In the genomic region with DNA sequence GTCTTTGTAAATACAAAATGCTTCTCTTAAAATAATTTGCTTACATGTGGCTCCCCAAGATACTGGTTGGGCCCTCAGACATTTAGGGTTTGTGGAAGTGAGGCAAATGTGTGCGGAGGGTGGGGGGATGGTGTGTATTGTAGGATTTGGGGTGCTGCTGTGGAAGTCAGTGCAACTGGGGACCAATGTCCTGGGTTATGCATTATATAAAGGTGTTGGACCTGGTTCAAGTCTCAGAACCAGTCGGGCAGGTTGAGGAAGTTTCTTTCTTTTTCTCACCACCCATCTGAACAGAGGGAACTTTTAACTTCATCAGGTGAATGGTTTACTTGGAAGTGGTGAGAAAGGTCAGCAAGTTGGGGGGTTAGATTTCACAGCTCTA, we compare ENCODE assay signal across 10 mouse cellular contexts.
DNase-seq lines count a peak whose midpoint lies in the region; ATAC-seq and TF ChIP-seq lines count a peak whose summit lies in the region.
"Had no signal": no experiment of that assay in that cellular context is flagged by ENCODE, and none has a peak within 500 bp of the region (broad histone marks: within the 10 kb centered on the region; RNA-seq: fewer than 3 reads in every experiment).

No protein-coding gene starts in this region.

- peaks cover 21% of the 10 kb centered on the region for H3K4me1 ChIP-seq in midbrain, embryonic 10.5 days
- 0 out of 2 replicates have a peak, but pooled peaks cover 3% of the 10 kb centered on the region for H3K4me1 ChIP-seq in midbrain, postnatal 0 days (ENCODE audit: insufficient read depth, low read length)
- H3K4me1 ChIP-seq in intestine, embryonic 16.5 days (ENCODE audit: control insufficient read depth, insufficient read depth, low read length): peaks cover 21% of the 10 kb centered on the region; the same call in 1 of the 2 replicates
- H3K4me1 ChIP-seq in midbrain, embryonic 16.5 days (ENCODE audit: control insufficient read depth, insufficient read depth, low read length): no peaks in the 10 kb centered on the region
- H3K4me1 ChIP-seq in heart, embryonic 10.5 days: peaks cover 33% of the 10 kb centered on the region

- peaks cover 8% of the 10 kb centered on the region; the same call in 1 of the 2 replicates for H3K27me3 ChIP-seq in midbrain, embryonic 10.5 days (ENCODE audit: low read depth, poor library complexity, severe bottlenecking)
- no peaks in the 10 kb centered on the region for H3K27me3 ChIP-seq in midbrain, postnatal 0 days (ENCODE audit: insufficient read depth, low read length)
- H3K27me3 ChIP-seq in intestine, embryonic 16.5 days (replicated peaks; ENCODE audit: control insufficient read depth, insufficient read depth, low read length): no peaks in the 10 kb centered on the region
- H3K27me3 ChIP-seq in midbrain, embryonic 16.5 days (ENCODE audit: control insufficient read depth, insufficient read depth, low read depth, low read length): no peaks in the 10 kb centered on the region
- H3K27me3 ChIP-seq in heart, embryonic 10.5 days (ENCODE audit: insufficient read depth, poor library complexity, severe bottlenecking): no peaks in the 10 kb centered on the region
- H3K27me3 ChIP-seq: heart, embryonic 13.5 days had no signal

- no peaks in the 10 kb centered on the region for H3K36me3 ChIP-seq in midbrain, embryonic 10.5 days
- H3K36me3 ChIP-seq in midbrain, postnatal 0 days (ENCODE audit: insufficient read depth, low read length): no peaks in the 10 kb centered on the region
- no peaks in the 10 kb centered on the region for H3K36me3 ChIP-seq in intestine, embryonic 16.5 days (ENCODE audit: control insufficient read depth, insufficient read depth, low read length)
- no peaks in the 10 kb centered on the region for H3K36me3 ChIP-seq in midbrain, embryonic 16.5 days (ENCODE audit: control insufficient read depth, insufficient read depth, low read length)
- H3K36me3 ChIP-seq in heart, embryonic 10.5 days: no peaks in the 10 kb centered on the region
- H3K36me3 ChIP-seq: heart, embryonic 13.5 days had no signal

- H3K9ac ChIP-seq in midbrain, postnatal 0 days (replicated peaks; ENCODE audit: low read length, poor library complexity, severe bottlenecking): no peak overlapping the region
- no peak overlapping the region for H3K9ac ChIP-seq in intestine, embryonic 16.5 days (ENCODE audit: low read depth, low read length)
- no peak overlapping the region for H3K9ac ChIP-seq in midbrain, embryonic 16.5 days (ENCODE audit: low read depth, low read length)
- H3K9ac ChIP-seq: heart, embryonic 13.5 days had no signal

- no peak for ATAC-seq in midbrain, postnatal 0 days (ENCODE audit: low FRiP score)
- ATAC-seq in intestine, embryonic 16.5 days: peak; percentile 52
- ATAC-seq in midbrain, embryonic 16.5 days: 0 out of 2 replicates have a peak, but pooled peaks have one; percentile 36
- ATAC-seq in monocyte, adult 5-6 weeks (replicated peaks; ENCODE audit: insufficient number of reproducible peaks, low FRiP score, low TSS enrichment, poor library complexity, severe bottlenecking): no peak

- H3K9me3 ChIP-seq in midbrain, embryonic 10.5 days (replicated peaks): no peaks in the 10 kb centered on the region
- no peaks in the 10 kb centered on the region for H3K9me3 ChIP-seq in midbrain, postnatal 0 days (ENCODE audit: low read length)
- H3K9me3 ChIP-seq in intestine, embryonic 16.5 days (ENCODE audit: control insufficient read depth, low read length): no peaks in the 10 kb centered on the region
- no peaks in the 10 kb centered on the region for H3K9me3 ChIP-seq in midbrain, embryonic 16.5 days (replicated peaks; ENCODE audit: control insufficient read depth, low read length, poor library complexity, severe bottlenecking)
- no peaks in the 10 kb centered on the region for H3K9me3 ChIP-seq in heart, embryonic 10.5 days
- H3K9me3 ChIP-seq: heart, embryonic 13.5 days had no signal

- TF ChIP-seq CTCF in midbrain, postnatal 0 days (IDR thresholded peaks at IDR 0.05): no peak

- 74% methylated on average over 2 of the region's 2 CpGs for WGBS in midbrain, embryonic 10.5 days
- WGBS in midbrain, postnatal 0 days: 82% methylated on average over 2 of the region's 2 CpGs
- 62% methylated on average over 2 of the region's 2 CpGs for WGBS in intestine, embryonic 16.5 days
- WGBS in midbrain, embryonic 16.5 days: 77% methylated on average over 2 of the region's 2 CpGs
- 75% methylated on average over 2 of the region's 2 CpGs for WGBS in heart, embryonic 10.5 days

- H3K4me2 ChIP-seq in midbrain, postnatal 0 days (ENCODE audit: low read depth, low read length, poor library complexity, severe bottlenecking): no peak overlapping the region
- H3K4me2 ChIP-seq in intestine, embryonic 16.5 days (ENCODE audit: low read depth, low read length): no peak overlapping the region
- no peak overlapping the region for H3K4me2 ChIP-seq in midbrain, embryonic 16.5 days (ENCODE audit: low read length)
- H3K4me2 ChIP-seq: heart, embryonic 13.5 days had no signal

- H3K4me3 ChIP-seq in midbrain, embryonic 10.5 days: no peak overlapping the region
- no peak overlapping the region for H3K4me3 ChIP-seq in midbrain, postnatal 0 days (ENCODE audit: low read depth, low read length)
- H3K4me3 ChIP-seq in intestine, embryonic 16.5 days (ENCODE audit: low read length): no peak overlapping the region
- no peak overlapping the region for H3K4me3 ChIP-seq in midbrain, embryonic 16.5 days (ENCODE audit: low read depth, low read length)
- no peak overlapping the region for H3K4me3 ChIP-seq in heart, embryonic 10.5 days
- H3K4me3 ChIP-seq: heart, embryonic 13.5 days had no signal

- 0 out of 2 replicates have a peak overlapping the region, but pooled peaks have one; percentile 23 for H3K27ac ChIP-seq in midbrain, embryonic 10.5 days (replicated peaks)
- no peak overlapping the region for H3K27ac ChIP-seq in midbrain, postnatal 0 days (ENCODE audit: low read depth, low read length)
- H3K27ac ChIP-seq in intestine, embryonic 16.5 days (ENCODE audit: low read length): no peak overlapping the region
- H3K27ac ChIP-seq in midbrain, embryonic 16.5 days (ENCODE audit: low read length): no peak overlapping the region
- H3K27ac ChIP-seq in heart, embryonic 10.5 days: no peak overlapping the region
- H3K27ac ChIP-seq: heart, embryonic 13.5 days had no signal

- no peak for DNase-seq in midbrain, embryonic 10.5 days (ENCODE audit: low spot score)
- no peak for DNase-seq in midbrain, postnatal 0 days (ENCODE audit: low spot score)
- DNase-seq in kidney, postnatal 36 days: peak; percentile 54 to 59
- no peak for DNase-seq in heart, embryonic 10.5 days (ENCODE audit: low spot score)
- no peak for DNase-seq in right cerebral cortex, postnatal 4 days
- DNase-seq: cerebellum, postnatal 14 days had no signal

Comparison
In these comparisons a context has a peak if more than half of its experiments do, and no peak if none do; other contexts are left out.
1. ATAC-seq: peak in intestine, embryonic 16.5 days (single experiment) and midbrain, embryonic 16.5 days (single experiment); none in midbrain, postnatal 0 days (single experiment) and monocyte, adult 5-6 weeks (single experiment).
2. DNase-seq: peak in kidney, postnatal 36 days (2 of 2); none in midbrain, embryonic 10.5 days (single experiment), midbrain, postnatal 0 days (single experiment), heart, embryonic 10.5 days (single experiment) and right cerebral cortex, postnatal 4 days (single experiment).